Mouse (Mus musculus) G1E-ER4 (cell line): ENCODE measurements around the gene Itgb8. TPM values are rescaled to one million over a fixed set of nuclear protein-coding genes. Genes with fewer than 3 reads are reported as not detected.

ENCODE experiments used
- GATA1 ChIP-seq: IDR thresholded peaks from one replicate; pipeline ENCODE4 v1.8.0; 2012; ENCODE audit warnings: low read length, inconsistent platforms
- polyA plus RNA-seq: library from polyadenylated mRNA; stranded (reverse); fragments of >175 nt; gene quantifications from 2 replicates; pipeline ENCODE4 v1.2.3, GENCODE M21; 2012

Itgb8 gene
- polyA plus RNA-seq, 1 experiment = not detected

GRCm38 (mm10) chr12:119169143-119169542, 69.5 kb downstream of the Itgb8 start:
- no peak for TF ChIP-seq GATA1

- TF ChIP-seq GATA1 = no peak
These were observed 73.5 kb downstream of the Itgb8 start for GRCm38 (mm10) chr12:119165115-119165514.

GRCm38 (mm10) chr12:119164672-119165071, 73.9 kb downstream of the Itgb8 start:
- TF ChIP-seq GATA1 = no peak

- TF ChIP-seq GATA1 = no peak
These were observed 74.4 kb downstream of the Itgb8 start for GRCm38 (mm10) chr12:119164176-119164575.

- TF ChIP-seq GATA1 = no peak
These were observed 77.8 kb downstream of the Itgb8 start for GRCm38 (mm10) chr12:119160786-119161185.

GRCm38 (mm10) chr12:119159254-119159933, 79.2 kb downstream of the Itgb8 start:
- no peak for TF ChIP-seq GATA1

- no peak for TF ChIP-seq GATA1
These were observed 80.9 kb downstream of the Itgb8 start for GRCm38 (mm10) chr12:119157686-119158085.

GRCm38 (mm10) chr12:119157068-119157467, 81.5 kb downstream of the Itgb8 start:
- TF ChIP-seq GATA1 = no peak

- no peak for TF ChIP-seq GATA1
These were observed 83.0 kb downstream of the Itgb8 start for GRCm38 (mm10) chr12:119155566-119155965.

- no peak for TF ChIP-seq GATA1
These were observed 87.6 kb downstream of the Itgb8 start for GRCm38 (mm10) chr12:119150956-119151355.

- TF ChIP-seq GATA1 = no peak
These were observed 90.8 kb downstream of the Itgb8 start for GRCm38 (mm10) chr12:119147753-119148152.

GRCm38 (mm10) chr12:119146031-119146430, 92.6 kb downstream of the Itgb8 start:
- no peak for TF ChIP-seq GATA1

GRCm38 (mm10) chr12:119137946-119138345, 100.7 kb downstream of the Itgb8 start:
- TF ChIP-seq GATA1 = no peak

- no peak for TF ChIP-seq GATA1
These were observed 125.0 kb downstream of the Itgb8 start for GRCm38 (mm10) chr12:119113522-119114135.

- no peak for TF ChIP-seq GATA1
These were observed 128.5 kb downstream of the Itgb8 start for GRCm38 (mm10) chr12:119110091-119110490.

Other genes starting within 250 kb of the Itgb8 start
- gene Macc1, start 75.5 kb upstream of the Itgb8 start, polyA plus RNA-seq = not detected in 2 replicates